Mouse (Mus musculus) 3T3-L1 (cell line): Measurements from ENCODE around the gene B3gnt8.

Source experiments
- DNase-seq: peaks from one replicate; pipeline ENCODE4 v3.0.0-alpha.2; 2015; ENCODE audit warnings: low read depth, low spot score

B3gnt8 gene

DNA sequence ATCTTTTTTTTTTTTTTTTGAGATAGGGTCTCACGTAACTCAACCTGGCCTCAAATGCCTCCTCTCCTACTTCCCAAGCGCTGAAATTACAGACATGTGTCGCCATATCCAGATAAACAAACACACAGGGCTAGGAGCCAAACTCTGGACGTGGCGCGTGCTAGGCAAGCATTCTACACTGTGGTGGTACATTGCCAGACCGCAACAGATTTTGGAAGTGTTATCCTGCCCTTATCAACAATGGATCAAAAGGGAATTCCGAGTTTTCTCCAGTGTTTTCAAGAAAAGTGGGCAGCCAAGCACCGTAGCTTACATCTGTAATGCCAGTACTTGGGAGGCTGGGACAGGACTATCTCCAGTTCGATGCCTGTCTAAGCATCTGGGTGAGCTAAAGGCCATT lies 31.3 kb downstream of the B3gnt8 start:
- DNase-seq, result peak; percentile 35

DNA sequence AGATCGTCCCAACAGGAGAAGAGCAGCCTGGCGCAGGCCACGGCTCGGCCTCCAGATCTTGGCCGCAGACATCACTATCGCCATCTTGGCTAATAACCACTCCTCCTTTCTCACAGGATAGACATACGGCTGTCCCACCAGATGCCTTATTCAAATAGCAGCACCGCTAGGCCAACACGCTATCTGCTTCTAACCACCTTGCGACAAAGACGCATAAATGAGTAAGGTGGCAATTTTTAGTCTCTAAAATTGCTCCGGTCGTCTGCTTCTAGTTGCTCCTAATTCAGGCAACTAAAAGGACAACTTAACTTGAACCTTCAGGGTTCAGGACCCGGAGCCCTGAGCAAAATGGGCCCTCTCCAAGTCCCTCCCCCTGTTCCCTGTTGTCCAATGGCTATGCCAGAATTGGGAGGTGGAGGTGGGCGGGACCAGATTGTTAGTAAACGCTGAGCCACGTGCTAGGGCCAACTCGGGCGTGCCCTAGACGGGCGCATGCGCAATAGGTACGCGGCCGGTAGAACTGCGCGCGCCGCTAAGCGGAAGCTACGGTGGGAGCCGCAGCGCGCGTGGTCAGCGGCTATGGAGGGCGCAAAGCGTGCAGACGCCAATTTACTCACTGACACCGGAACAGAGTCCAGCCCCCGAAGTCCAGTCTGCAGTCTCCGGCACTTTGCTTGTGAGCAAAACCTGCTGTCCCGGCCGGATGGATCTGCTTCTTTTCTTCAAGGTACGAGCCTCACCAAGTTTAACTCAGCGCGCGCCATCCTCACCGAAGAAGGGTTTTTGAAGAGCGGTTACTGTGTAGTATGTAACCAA lies 32.4 kb downstream of the B3gnt8 start, which contains the start of the genes Bckdha and Exosc5:
TSS of gene Bckdha (minus strand) at position 325 of the 816 bp plus-strand sequence.
TSS of gene Exosc5 (plus strand) at position 508 of the 816 bp plus-strand sequence.
- peak; percentile 99 for DNase-seq

DNA sequence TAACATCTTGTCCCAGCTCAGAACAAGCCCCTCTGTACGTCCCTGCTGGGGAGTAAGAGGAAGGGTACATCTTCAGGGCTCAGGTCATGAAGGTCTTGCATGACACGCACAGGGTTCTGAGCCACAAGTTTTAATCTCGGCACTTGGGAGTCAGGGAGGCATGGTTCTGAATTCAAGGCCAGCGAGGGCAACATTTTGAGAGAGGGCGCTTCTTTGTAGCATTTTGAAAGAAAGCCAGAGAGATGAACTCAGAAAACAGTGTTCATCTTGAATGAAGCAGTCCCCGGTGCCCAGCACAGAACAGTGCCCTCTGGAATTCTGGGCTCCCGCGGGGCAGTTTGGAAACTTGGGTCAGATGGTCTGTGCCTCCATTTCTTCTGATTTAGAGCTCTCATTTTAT lies 39.9 kb downstream of the B3gnt8 start:
- no peak for DNase-seq

DNA sequence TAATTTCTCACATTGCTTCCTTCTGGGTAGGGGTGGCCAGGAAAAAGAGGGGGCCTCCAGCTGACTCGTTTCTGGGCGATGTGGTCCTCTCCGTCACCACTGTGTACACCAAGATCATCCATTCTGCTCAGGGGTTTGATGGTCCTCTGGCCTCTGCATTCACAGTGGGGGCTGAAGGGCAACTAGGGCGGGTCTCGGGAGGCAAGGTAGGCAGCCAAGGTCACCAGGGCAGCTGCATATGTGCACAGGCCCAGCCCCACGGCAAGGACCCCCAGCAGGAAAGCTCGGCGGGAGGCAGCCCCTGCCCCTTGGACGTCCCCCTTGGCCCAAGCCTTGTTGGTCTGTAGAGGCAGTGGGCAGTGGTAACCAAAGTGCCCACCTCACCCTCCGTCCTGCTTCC lies 42.7 kb downstream of the B3gnt8 start:
- no peak for DNase-seq

DNA sequence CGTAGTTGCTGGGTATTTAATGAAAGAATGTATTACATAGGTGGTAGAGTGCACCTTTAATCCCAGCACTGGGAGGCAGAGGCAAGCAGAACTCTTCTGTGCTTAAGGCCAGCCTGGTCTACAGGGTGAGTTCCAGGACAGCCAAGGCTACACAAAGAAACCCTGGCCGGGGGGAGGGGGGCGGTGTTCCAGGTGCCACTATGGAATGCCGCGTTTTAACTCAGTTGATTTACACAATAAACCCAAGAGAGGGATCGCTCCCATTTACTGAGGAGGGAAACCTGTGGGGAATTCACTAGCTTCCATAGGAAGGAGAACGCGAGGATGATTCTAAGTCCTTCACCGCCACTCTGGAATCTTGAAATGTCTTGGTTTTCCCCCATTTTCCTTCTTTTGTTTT lies 43.2 kb downstream of the B3gnt8 start:
- DNase-seq, result no peak

DNA sequence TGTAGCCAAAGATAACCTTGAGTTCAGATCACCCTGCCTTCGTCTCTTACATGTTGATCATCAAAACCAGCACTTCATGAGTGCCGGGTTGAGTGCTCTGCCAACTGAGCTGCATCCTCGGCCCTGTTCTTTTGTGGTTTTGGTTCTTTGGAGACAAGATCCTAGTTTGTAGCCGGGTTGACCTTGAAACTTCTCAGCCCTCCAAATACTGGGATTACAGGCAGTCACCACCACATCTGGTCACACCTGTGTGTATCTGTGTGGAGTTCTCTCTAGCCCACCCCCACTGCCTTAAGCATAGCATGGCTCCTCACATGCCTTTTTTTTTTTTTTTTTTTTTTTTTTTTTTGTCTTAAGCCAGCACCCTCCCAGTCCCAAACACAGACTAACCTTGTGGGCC lies 43.6 kb downstream of the B3gnt8 start:
- DNase-seq, result no peak

DNA sequence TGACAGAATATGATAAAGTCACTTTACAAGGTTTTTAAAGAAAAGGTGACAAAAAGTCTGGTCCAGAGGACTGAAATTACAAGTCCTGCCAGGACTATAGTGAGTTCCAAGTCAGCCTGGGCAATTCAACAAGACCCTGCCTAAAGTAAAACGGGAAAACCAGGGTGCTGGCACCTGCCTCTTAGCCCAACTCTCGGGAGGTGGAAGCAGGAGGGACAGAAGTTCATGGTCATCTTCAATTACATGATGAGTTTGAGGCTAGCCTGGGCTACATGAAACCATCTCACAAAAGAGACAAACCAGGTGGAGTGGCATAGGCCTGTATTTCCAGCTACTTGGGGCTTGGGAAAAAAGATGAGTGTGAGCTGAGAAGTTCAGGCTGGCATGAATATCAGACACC lies 45.2 kb downstream of the B3gnt8 start:
- no peak for DNase-seq

DNA sequence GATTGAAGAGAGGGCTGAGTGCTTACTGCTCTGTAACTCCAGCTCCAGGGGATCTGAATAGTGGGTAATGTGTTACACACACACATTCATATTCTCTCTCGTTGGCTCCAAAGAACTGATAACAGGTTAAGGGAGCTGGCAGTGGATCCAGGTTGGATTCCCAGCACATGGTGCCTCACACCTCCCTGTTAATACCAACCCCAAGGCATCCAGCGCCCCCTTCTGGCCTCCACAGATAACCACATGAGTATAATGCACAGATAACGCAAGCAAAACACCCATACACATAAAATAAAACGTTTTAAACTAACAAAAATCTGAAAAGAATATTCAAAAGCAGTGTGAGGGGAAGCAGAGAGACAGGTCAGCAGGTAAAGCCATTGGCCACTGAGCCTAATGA lies 46.0 kb downstream of the B3gnt8 start:
- no peak for DNase-seq

DNA sequence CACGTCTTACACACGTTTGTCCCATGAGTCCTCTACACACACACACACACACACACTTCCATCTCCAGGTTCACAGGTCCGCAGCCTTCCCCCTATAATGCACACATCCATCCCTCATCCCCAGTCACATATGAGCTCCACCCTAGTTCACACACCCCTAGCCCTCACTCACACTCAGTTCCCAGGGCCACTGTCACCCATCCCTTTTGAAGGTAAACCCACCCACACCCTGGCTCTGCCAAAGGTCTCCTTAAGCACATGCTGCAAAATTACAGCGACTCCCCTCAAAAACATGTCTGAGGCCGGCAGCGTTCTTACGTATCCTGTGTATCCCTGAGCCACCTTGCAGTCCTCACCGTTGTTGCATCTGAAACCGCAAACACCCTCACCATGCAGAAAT lies 47.8 kb downstream of the B3gnt8 start:
- DNase-seq, result no peak

DNA sequence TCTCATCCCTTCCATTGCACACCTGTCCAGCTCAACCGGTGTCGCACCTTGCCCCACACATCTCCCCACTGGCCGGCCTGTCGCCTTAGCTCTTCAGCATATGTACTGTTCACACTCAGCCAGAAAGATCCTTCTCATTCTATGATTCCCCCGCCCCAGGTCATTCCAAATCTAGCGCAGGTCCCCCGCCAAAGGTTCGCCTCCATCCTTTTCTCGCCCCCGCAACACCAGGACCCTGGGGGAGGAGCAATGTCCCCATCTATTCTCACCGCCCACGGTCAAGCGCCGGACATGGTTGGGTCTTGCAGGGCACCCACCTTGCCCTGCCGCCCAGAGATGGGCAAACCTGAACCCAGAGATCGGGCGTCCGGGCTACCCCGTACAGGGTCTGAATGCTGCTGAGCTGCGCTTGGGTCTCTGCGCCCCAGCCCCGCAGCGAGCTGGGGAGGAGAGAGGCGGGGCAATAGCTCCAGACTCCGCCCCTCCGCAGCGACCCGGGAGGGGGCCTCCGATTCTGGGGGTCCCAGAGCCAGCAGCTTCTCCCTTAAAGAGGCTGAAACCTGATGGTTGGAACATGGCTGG lies 48.4 kb downstream of the B3gnt8 start, which contains the start of gene Tmem91:
TSS of gene Tmem91 (minus strand) at position 448 of the 582 bp plus-strand sequence.
- DNase-seq, result no peak

DNA sequence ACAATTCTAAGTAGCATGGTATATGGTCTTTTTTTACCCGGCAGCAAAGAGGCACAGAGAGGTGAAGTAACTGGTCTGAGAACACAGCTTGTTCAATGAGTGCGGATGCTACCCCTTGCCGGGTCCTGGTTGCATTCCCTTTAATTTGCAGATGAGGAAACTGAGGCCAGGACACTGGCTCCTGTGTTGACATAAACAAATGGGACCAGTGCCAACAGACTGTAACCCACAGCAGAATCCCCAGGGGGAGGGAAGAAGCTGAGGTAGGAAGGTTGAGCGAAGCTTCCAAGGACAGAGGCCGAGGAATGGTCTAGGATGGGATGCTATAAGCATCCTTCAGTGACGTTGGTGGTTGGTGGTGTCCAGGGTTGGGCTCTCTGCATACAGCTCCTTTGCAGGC lies 49.0 kb downstream of the B3gnt8 start:
- no peak for DNase-seq

DNA sequence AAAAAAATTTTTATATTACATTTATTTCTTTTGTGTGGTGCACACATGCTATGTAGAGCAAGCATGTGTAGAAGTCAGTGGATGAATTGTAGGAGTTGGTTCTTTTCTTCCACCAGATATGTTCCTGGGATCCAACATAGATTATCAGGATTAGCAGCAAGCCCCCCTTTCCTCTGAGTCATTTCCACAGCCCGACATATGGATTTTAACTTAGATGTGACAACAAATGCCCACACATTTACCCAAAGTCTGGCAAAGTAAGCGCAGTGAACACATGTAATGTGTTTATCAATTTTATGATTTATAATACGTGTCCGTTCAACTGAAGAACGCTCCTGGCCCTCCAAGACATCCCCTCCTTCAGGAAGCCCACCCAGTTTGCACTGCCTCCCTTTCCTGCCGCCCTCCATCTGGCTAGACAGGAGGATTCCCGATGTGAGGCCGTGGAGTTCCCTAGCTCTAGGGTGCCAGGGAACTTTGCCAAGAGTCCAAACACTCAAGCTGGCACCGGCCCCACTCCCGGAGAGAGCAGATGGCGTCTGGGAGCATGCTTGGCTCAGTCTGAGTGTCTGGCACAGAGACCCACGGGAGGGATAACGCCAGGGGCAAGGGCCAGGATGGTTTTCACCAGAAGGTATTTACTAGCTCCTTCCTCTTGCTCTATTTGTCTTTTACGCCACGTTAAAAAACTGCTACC lies 49.8 kb downstream of the B3gnt8 start:
- DNase-seq, result peak; percentile 25

DNA sequence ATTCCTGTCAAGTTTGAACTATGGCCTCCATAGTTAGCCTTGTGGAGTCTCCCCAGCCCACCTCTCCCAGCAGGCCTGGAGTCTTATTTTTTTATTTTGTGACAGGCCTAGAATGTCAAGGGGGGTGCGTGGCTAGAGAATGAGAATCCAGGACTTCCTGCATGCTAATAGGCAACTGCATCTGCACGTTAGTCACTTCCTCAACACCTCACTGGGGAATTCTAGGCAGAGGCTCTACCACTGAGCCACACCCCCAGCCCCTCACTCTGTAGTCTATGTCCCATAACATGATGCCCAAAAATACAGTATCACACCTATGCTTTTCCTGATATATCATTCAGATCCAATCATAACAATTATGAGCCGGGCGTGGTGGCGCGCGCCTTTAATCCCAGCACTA lies 50.6 kb downstream of the B3gnt8 start:
- DNase-seq, result no peak

DNA sequence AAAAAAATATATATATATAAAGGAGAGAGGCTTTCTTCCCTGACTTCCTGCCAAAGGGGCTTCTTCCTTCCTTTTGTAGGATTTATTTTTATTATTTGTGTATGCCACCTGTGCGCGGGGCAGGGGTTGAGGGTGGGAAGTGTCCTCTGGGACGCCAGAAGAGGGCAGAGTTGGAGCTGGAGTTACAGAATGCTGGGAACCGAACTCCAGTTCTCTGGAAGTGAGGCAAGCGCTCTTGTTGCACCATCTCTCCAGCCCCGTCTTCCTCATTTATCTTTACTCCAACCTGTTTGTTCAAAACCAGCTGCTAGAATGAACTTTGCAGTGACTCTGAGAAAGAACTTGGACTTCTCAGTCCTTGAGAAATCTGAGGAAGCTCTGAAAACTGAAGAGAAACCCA lies 53.5 kb downstream of the B3gnt8 start:
- DNase-seq, result peak; percentile 58

DNA sequence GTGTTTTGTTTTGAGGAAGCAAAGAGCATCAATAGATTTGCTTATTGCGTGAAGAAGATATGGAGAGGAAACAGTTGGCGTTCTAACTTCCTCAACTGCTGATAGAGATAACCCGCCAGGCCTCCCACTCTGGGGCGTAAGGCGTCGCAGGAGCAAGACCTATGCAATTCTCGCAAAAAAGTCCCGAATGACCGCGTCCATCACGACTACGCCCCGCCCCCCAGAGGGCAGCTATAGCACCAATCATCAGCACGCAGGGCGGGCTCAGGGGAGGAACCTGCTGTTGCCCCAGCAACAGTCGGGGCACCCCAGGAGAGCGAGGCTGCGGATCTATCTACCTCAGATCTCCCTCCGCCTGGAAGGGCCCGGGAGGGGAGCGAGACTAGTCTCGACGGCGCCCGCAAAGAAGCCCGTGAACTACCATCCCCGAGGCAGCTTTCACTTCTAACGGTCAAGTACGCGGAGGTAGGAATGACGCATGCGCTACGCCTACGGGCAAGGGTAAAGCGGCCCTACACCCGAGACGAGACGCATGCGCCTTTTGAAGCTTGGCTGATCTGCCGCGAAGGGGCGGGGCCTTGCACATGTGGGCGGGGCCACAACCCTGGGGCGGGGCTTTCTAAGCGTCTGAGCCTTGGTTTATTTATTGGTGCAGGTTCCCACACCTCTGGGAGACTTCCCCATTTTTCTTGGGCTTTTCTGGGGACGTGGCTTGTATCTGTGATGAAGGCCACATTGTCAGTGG lies 54.2 kb downstream of the B3gnt8 start, which contains the start of gene B9d2:
TSS of gene B9d2 (plus strand) at position 267 of the 745 bp plus-strand sequence.
- peak; percentile 96 for DNase-seq

DNA sequence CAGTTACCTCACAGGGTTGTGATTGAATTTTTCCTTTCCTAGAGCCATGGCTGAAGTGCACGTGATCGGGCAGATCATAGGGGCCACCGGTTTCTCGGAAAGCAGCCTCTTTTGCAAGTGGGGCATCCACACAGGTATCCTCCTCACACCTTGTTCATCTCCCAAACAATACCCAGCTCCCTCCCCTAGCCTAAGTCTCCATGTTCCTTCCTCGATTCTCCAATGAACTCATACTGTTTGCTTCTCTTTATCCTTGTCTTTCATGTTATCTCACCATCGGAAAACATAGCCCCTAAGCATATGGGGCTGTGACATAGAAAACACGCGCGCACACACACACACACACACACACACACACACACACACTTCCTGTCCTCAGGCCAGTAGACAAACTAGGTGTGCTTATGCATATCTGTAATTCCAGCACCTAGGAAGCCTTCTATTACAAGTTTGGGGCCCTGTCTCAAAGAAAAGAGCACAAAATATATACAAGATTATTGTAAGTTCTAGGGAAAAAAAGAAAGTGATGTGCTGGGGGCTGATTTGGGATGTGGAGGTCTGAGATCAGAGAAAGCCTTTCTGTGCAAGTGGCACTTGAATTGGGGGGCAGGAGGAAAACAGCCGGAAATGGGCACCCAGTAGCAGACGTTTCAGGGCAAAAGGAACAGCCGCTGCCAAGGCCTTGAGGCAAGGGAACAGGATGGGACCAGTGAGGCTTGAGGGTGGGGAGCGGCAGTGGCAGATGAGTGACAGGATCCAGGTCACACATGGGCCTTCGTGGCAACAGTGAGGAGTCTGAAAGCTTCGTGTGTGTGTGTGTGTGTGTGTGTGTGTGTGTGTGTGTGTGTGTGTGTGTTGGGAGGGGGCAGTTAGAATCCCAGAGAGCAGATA lies 55.1 kb downstream of the B3gnt8 start:
- DNase-seq, result no peak

DNA sequence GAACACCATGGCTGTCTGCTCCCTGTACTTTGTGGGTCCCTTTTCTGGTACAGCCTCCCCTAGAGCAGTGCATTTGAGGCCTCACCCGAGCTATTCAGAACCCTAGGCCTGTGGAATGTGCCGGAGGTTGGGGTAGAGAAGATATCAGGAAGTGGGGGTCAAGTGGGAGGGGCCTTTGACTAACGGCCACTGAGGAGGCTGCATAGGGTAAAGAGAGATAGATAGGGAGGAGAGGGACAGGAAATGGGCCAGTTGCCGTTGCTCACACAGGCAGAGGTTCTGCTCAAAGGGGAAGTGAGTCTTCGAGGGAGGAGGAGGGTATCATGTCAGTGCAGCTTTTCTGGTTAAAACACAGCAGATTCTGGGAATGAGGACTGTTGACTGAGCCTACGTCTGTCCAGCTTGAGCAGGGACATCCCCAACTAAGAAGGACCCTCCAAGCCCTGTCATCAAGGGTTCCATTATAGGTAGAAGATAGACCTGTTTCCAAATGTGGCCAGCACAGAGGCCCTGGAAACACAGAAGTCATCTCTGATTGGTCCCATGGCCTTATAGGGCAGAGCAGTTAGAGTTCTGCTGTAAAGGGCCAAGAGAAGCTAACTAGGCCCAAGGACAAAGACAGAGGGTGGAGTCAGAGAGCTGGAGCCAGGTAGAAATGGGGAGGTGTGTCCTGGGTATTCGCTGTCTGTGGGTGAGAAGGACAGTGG lies 57.2 kb downstream of the B3gnt8 start:
- no peak for DNase-seq

DNA sequence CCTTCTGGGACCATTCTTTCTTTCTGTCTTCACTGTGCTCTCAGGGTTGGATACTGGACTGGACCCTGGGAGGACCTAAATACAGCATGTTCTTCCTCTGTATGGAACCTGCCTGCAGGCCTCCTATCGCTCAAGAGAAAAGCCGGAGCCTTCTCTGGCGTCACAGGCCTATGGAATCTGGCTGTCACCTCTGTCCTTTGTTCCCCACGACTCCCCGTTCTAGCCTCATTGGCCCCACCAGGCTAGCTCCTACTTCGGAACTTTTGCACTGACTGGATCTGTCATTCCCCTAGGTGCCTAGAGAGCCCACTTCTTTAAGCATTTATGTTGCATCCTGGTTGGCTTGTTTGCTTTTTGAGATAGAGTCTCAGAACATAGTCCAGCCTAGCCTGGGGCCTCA lies 58.2 kb downstream of the B3gnt8 start:
- DNase-seq, result no peak
